Mouse (Mus musculus) testis, postnatal 10 days (tissue): ENCODE data around the gene Ksr2.
"Not testable (repeated sequence)": the region's sequence is repeated elsewhere in the genome, so short reads cannot be mapped to it uniquely, and the experiment has no call there.

Source experiments
- DNase-seq: peaks from one replicate; pipeline ENCODE4 v3.0.0; 2021; ENCODE audit warnings: low spot score

The Ksr2 gene

GRCm38 (mm10) chr5:117620292-117620691 lies 206.5 kb downstream of the Ksr2 start:
- no peak for DNase-seq

- DNase-seq = no peak
Measured at GRCm38 (mm10) chr5:117622221-117622620, 208.4 kb downstream of the Ksr2 start.

- not testable (repeated sequence) for DNase-seq
Measured at GRCm38 (mm10) chr5:117623206-117623605, 209.4 kb downstream of the Ksr2 start.

- DNase-seq = no peak
Measured at GRCm38 (mm10) chr5:117626907-117627306, 213.1 kb downstream of the Ksr2 start.

- DNase-seq = peak; percentile 83
Measured at GRCm38 (mm10) chr5:117628351-117628750, 214.6 kb downstream of the Ksr2 start.

- DNase-seq = no peak
Measured at GRCm38 (mm10) chr5:117629570-117629969, 215.8 kb downstream of the Ksr2 start.

GRCm38 (mm10) chr5:117635211-117635610 lies 221.4 kb downstream of the Ksr2 start:
- DNase-seq = no peak

GRCm38 (mm10) chr5:117635838-117636237 lies 222.0 kb downstream of the Ksr2 start:
- no peak for DNase-seq

GRCm38 (mm10) chr5:117641585-117641984 lies 227.8 kb downstream of the Ksr2 start:
- DNase-seq = no peak

GRCm38 (mm10) chr5:117651238-117651886 lies 237.6 kb downstream of the Ksr2 start:
- no peak for DNase-seq

GRCm38 (mm10) chr5:117658641-117659040 lies 244.8 kb downstream of the Ksr2 start:
- peak; percentile 57 for DNase-seq

- peak; percentile 78 for DNase-seq
Measured at GRCm38 (mm10) chr5:117659596-117659995, 245.8 kb downstream of the Ksr2 start.

GRCm38 (mm10) chr5:117665181-117665580 lies 251.4 kb downstream of the Ksr2 start:
- DNase-seq = no peak

- DNase-seq = no peak
Measured at GRCm38 (mm10) chr5:117667314-117667713, 253.5 kb downstream of the Ksr2 start.

GRCm38 (mm10) chr5:117669265-117669664 lies 255.5 kb downstream of the Ksr2 start:
- no peak for DNase-seq

- no peak for DNase-seq
Measured at GRCm38 (mm10) chr5:117669843-117670242, 256.0 kb downstream of the Ksr2 start.

GRCm38 (mm10) chr5:117671362-117671761 lies 257.6 kb downstream of the Ksr2 start:
- no peak for DNase-seq

GRCm38 (mm10) chr5:117675840-117676239 lies 262.0 kb downstream of the Ksr2 start:
- no peak for DNase-seq

GRCm38 (mm10) chr5:117677231-117677630 lies 263.4 kb downstream of the Ksr2 start:
- DNase-seq = no peak

GRCm38 (mm10) chr5:117678371-117678770 lies 264.6 kb downstream of the Ksr2 start:
- DNase-seq = no peak

- no peak for DNase-seq
Measured at GRCm38 (mm10) chr5:117682226-117682625, 268.4 kb downstream of the Ksr2 start.

GRCm38 (mm10) chr5:117684491-117684890 lies 270.7 kb downstream of the Ksr2 start:
- DNase-seq = no peak

GRCm38 (mm10) chr5:117687770-117688352 lies 274.1 kb downstream of the Ksr2 start:
- DNase-seq = no peak

GRCm38 (mm10) chr5:117688738-117689137 lies 274.9 kb downstream of the Ksr2 start:
- DNase-seq = no peak
